Mouse (Mus musculus): ENCODE results near the gene Trpm4.

DNA sequence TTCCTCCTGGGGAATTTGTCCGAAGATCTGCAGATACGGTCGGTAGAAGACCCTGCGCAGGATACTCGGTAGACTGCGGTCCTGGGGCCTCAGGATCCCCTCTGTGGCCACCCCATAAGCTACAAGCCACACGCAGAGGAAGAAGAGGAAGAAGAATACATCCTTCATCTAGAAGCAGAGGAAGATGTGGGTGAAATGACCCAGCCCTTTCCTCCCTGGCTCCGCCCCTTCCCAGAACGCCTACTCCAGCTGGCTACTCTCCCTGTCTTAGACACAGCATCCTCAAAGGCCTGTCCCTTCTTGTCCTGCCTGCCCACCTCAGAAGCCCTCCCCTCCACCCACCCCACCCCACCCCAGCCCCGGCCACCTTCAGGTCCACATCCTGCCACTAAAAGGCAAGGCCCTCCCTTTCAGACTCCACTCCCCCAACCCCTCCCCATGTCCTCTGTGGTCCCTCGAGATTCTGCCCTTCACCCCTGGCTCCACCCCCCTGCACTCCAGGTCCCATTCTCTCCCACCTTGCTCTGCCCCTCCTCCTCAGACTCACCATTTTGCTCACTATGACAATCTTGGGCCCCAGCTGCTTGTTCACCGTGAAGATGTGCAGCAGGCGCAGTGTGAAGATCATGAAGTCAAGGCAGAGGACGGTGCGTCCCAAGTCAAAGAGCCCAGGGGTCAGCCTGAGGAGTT lies 24.9 kb downstream of the Trpm4 start:
- TF ChIP-seq CTCF (conservative IDR thresholded peaks at IDR 0.05; ENCODE audit: insufficient read depth, insufficient read length, low read depth, low read length), result no peak
- no peak for TF ChIP-seq POLR2A (IDR thresholded peaks at IDR 0.05; ENCODE audit: low read depth, low read length)

All from kidney, adult 2 months (tissue).